Mouse (Mus musculus) urinary bladder, postnatal 0 days (tissue): ENCODE data around the gene Gm10436. TPM values are rescaled to one million over a fixed set of nuclear protein-coding genes. Genes with fewer than 3 reads are reported as not detected.

Experiments used
- polyA plus RNA-seq: library from polyadenylated mRNA; unstranded; fragments of >200 nt; fragmentation: Nextera tagmentation; extraction: Ambion mirVana; gene quantifications from 2 replicates; pipeline ENCODE4 v1.2.1, GENCODE M21; 2015

Gene Gm10436
- not detected in 2 replicates for polyA plus RNA-seq

DNA sequence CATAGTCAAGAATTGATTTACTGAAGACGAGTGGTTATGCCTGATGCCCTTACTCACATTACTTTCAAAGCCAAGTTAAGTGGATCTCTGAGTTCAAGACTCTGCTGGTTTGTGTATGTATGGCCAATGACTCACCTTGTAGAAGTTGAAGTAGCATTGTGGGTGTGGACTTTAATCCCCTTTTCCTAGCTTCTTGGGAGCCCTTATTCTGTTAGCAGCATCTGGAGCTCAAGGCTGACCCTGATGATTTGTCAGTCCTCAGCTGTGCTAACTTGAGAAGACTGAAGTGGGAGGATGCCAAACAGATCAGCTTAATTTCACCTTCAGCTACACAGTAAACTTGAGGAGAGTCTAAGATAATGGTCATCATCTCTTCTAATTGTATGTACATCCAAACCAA lies at the start of gene Gm10436:
Gm10436 (minus strand) TSS at position 101 of the 400 bp plus-strand sequence.

Other genes starting within 250 kb of the Gm10436 start
- gene Gm2042, start 228.0 kb downstream of the Gm10436 start, polyA plus RNA-seq = not detected in 2 replicates
- gene Gm2075, start 170.3 kb downstream of the Gm10436 start, polyA plus RNA-seq = not detected in 2 replicates
- gene Gm6803, start 163.3 kb downstream of the Gm10436 start, polyA plus RNA-seq = not detected in 2 replicates
- not detected in 2 replicates for gene Gm2056, start 155.1 kb downstream of the Gm10436 start, polyA plus RNA-seq
- gene Gm16368, start 98.4 kb downstream of the Gm10436 start, polyA plus RNA-seq = not detected in 2 replicates
- gene Gm8332, start 68.0 kb upstream of the Gm10436 start, polyA plus RNA-seq = not detected in 2 replicates
- gene Gm5662, start 92.4 kb upstream of the Gm10436 start, polyA plus RNA-seq = not detected in 2 replicates
- not detected in 2 replicates for gene Gm5039, start 141.9 kb upstream of the Gm10436 start, polyA plus RNA-seq
- 10.5 and 10.6 TPM in 2 replicates for gene Adck1, start 178.4 kb upstream of the Gm10436 start, polyA plus RNA-seq